Mouse (Mus musculus) naive thymus-derived CD4-positive, alpha-beta T cell, adult 2 months (primary cell): Measurements from ENCODE around the gene Vapb.

ENCODE experiments used
- DNase-seq: peaks from one replicate; pipeline ENCODE4 v3.0.0-alpha.2; 2011; ENCODE audit warnings: low read depth

Gene Vapb

GRCm38 (mm10) chr2:173738232-173738631 lies 921 bp downstream of the Vapb start:
- DNase-seq: no peak

- DNase-seq: no peak
These were observed 1.8 kb downstream of the Vapb start for GRCm38 (mm10) chr2:173739107-173739506.

- no peak for DNase-seq
These were observed 4.8 kb downstream of the Vapb start for GRCm38 (mm10) chr2:173742090-173742489.

DNA sequence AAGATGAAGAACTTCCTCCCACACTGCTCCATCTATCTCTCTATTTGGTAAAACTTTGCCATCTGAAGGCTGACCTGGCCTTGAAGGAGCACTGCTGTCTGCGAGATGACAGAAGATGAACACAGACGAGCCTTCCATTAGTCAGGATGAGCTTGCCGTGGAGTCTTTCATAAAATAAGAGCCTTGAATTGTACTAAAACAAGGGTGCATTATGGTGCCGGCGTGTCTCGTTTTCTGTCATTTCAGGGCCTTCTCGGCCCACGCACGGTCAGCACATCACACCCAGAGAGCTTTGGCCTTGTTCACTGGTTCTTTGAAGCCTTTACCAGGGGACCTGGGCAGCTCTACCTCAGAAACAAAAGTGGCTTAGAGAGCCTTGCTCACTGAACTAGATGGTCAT lies 5.4 kb downstream of the Vapb start:
- no peak for DNase-seq

DNA sequence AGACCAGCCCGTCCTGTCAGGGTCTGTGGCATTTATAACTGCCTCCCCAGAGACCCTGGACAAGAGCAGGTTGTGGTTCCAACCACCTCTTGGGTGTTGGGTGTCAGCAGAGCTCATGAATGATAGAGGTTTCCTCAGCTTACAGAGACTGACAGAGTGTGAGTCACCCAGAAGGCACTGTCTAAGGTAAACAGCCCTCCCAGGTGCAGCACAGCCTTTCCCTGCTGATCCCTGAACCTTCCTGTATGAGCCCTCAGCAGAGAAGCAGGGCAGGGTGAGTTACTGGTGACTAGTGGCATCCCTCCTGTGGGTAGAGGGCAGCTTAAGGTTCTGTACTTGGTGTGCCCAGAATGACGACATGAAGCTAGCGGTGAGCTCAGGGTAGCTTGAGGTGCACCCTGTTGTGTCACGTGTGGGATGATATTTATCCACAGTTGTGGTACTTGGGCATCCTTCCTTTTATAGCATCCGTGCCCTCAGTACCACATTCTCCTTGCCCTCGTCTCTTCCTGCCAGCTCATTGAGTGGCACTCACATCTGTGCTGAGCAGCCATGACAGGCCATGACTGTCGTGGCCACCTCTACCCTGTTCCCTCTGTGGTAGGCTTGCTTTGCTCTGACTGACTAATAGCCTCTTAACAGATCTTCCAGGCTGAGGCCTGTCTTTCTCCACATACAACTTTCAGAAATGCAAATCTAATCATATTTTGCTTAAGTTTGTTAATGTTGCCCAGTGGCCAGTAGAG lies 6.9 kb downstream of the Vapb start:
- DNase-seq: no peak

DNA sequence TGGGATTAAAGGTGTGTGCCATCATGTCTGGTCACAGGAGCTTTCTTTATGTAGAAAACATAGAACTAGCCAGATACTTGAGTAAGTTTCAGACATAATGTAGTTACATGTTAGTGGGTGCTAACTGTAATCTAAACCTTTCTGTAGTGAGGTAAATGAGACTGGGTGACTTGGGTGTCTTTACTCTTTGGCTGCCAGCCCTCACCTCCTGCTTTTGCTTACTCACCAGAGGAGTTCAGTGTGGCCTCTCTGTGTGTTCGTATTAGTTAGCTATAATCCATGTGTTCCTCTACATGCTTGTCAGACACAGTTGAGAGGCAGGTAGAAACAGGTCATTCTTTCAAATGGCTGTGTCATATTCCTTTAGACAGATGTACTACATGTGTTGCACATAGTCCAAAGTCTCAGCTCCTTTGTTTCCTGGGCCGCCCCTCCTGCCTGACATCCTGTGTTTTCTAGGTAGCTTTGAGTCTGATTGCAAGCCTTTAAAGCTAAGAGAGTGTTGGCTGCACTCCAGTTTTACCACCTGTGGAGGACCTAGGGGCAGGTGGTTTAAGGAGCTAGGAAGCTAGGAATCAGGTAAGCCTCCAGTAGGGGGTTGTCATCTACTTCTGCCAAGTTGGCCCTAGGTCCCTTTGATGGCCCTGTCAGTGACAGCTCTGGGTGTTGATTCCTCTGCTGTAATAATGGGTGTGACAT lies 11.8 kb downstream of the Vapb start:
- DNase-seq: peak; percentile 38

DNA sequence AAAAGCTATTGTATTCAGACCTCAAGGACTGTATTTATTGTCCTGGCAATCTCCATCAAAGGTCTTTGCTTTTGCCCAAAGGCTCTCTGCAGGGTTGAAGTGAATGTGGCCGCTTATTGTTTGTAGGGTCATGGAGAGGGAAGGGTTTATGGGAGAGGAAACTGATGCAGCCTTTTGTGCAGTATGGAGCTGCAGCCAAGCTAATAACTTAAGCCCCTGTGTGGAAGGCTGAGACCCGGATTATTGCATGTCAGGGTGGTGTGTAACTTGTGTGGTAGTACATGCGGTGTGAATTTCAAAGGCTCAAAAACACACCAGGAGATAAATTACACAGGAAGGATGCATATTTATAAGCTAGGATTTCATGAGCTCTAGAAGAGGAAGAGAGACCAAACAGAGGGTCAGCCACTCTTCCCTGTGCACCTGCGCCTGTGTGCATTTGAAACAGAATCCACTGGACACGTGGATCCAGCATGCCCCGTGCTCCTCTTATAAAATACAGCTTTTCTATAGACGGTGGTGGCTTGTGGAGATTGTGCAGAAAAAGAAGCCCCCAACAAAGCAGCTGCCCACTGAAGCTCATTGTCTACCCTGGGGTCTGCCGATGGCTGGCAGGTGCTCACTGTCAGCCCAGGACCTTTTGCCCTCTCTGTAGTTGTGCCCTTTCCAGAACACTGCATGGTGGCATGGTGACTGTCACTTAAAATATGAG lies 18.3 kb downstream of the Vapb start:
- DNase-seq: no peak

- DNase-seq: no peak
These were observed 20.4 kb downstream of the Vapb start for GRCm38 (mm10) chr2:173757624-173758155.

DNA sequence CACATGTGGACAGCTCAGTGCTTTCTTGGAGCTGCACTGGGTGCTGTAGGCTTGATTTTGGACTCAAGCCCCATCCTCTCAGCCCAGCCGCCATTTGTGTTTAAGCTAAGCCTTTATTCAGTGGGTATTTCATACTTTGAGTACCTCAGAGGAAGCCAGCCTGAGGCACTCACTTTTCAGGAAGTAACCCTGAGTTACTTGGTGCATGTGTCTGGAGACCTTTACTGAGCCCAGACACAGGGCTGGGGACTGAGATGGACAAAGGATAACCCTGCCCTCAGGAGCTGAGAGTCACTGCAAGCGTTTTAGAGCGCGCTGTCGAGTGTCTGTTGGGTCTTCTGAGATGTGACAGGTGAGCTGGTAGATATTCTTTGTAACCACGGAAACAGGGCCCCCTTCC lies 23.3 kb downstream of the Vapb start:
- no peak for DNase-seq

GRCm38 (mm10) chr2:173764629-173765028 lies 27.3 kb downstream of the Vapb start:
- DNase-seq: no peak

GRCm38 (mm10) chr2:173767959-173768595 lies 30.8 kb downstream of the Vapb start:
- no peak for DNase-seq

DNA sequence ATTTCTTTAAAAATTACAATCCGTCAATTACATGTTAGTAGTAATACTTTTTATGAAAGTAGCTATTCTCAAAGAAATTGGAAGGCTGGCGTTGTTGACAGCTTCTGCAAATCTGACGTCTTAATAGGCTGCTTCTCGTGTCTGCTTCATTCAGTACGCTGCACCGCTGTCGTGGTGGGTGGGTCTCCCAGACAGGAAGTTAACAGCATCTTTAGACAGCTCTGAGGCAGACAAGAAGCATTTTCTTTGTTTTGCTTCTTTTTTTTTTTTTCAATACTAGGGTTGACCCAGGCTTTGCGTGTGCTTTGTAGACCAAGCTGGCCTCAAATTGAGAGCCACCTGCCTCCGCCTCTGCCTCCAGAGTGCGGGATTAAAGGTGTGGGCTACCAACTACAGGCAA lies 31.9 kb downstream of the Vapb start:
- peak; percentile 63 for DNase-seq

DNA sequence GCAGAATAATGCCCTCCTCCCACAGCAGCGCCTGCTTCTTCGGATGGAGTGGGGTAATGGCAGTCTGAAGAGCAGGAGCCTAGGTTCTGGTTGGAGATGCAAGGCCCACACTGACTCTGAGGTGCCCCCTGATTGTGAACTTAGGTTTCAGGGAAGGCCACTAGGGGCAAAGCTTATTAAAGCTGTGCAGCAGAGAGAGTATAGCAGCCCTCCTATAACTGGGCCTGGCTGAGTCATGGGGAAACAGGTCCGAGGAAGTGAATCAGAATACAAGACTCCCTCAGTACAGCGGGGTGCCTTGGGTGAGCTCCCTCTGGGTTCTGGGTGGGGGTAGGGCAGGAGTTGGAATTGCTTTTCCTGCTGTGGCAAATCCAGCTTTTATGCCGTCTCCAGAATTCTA lies 33.3 kb downstream of the Vapb start:
- no peak for DNase-seq

DNA sequence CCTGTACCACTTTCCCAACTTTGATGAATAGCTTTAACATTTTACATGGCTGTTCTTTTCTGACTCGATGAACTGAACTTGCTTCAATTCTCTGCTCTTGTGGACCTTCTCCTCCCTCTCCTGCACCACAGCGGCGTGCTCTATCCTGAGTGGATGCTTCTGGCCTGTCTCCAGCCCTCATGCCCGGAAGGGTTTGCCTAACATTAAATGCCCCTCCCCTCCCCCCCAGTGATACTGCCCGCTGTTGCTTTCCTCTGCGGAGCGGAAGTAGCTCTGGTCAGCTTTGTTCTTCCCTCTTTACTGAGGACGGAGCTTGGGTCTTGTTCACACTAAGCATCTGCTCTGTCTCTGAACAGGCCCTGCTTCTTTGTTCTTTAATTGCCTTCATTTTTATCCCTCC lies 34.4 kb downstream of the Vapb start:
- DNase-seq: no peak

DNA sequence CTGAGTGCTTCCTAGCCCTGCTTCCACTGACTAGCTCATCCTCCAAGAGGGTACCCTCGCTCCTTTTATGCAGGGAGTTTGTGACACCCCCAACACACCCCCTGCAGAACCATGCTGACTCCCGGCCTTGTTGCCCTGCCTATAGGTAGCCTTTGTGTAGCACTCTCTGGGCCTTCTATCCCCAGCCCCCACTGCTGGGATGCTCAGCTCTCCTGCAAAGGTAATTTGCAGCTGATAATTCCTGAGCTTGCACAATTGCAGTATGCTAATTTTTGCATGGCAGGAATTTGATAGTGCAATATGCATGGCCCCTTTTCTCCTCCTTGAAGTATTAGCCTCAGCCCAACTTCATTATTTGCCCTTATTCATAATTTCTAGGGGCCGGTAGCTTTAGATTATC lies 38.2 kb downstream of the Vapb start:
- DNase-seq: no peak

- no peak for DNase-seq
These were observed 38.8 kb downstream of the Vapb start for GRCm38 (mm10) chr2:173776108-173776507.

GRCm38 (mm10) chr2:173780931-173781330 lies 43.6 kb downstream of the Vapb start:
- DNase-seq: no peak

DNA sequence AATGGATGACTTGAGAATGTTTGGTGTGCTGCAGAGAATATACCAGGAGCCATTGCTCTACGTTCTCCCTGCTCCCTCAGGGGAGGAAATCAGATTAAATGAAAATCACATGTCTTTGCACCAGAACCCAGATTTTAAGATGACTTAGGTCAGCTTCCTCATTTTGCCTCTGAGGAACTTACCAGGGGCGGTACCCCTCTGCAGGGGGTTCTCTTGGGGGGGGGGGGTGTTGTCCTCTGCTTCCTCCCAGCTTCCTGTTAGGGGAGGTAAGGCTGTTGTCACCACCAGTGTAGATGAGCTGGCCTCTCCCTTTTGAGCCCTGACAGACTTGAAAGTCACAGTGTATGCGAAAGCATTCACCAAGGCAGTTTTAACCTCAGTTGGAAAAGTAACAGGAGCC lies 47.1 kb downstream of the Vapb start:
- DNase-seq: no peak

- no peak for DNase-seq
These were observed 47.6 kb downstream of the Vapb start for GRCm38 (mm10) chr2:173784884-173785283.

DNA sequence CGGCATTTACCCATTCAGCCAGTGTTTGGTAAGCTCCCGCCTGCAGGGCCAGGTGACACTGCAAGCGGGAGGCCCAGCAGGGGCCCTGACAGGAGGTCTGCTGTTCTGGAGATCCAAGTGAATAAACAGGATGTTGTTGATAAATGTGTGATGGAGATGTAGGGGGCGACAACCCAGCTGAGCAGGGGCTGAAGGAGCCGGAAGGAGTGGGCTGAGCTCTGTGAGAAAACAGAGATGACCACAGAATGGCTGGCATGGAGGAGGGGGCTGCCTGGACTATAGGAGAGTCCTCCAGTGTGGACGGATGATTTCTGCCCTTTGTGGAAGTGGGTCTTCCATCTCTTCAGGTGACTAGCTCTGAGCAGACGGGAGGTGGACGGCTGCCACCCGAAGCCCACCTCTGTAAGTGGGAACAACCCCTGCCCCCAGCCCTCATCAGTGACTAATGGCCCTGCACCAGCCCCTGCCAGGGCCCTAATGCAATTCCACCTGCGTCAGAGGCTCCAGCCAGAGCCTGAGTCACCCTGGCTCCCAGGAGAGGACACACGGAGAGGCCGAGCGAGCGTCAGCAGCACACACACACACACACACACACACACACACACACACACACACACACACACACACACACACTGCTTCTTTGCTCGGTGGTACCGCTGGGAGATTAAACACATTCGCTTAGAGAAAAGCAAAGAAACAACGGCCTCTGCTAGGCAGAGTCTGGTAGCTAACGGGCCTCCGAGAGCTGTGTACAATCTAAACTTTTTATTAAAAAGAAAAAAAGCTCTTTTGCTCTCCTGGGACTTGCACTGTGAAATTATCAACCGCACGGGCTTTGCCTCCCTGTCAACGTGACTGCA lies 52.9 kb downstream of the Vapb start:
- DNase-seq: no peak
